Mouse (Mus musculus) small intestine, adult 2 months (tissue): ENCODE results near the gene Gm6309.
"Not testable (repeated sequence)": the region's sequence is repeated elsewhere in the genome, so short reads cannot be mapped to it uniquely, and the experiment has no call there.

Experiments used
- CTCF ChIP-seq: fragments of 200-500 bp; IDR thresholded peaks from 2 replicates; pipeline ENCODE4 v1.5.1; 2012; ENCODE audit warnings: low read depth, mild to moderate bottlenecking, control low read depth, inconsistent platforms, low read length, moderate library complexity, mixed read lengths; ENCODE audit not compliant: insufficient replicate concordance, insufficient read length; ENCODE audit errors: extremely low read depth
- POLR2A ChIP-seq: fragments of 200-500 bp; IDR thresholded peaks from 2 replicates; pipeline ENCODE4 v1.6.1; 2012; ENCODE audit warnings: low read depth, mild to moderate bottlenecking, control low read depth, inconsistent platforms, low read length, moderate library complexity

GRCm38 (mm10) chr5:146170621-146171020, at the start of gene Gm6309:
- not testable (repeated sequence) for TF ChIP-seq POLR2A, CTCF
